Mouse (Mus musculus): ENCODE measurements around the gene Coro1c. TPM values are rescaled to one million over a fixed set of nuclear protein-coding genes. Genes with fewer than 3 reads are reported as not detected.
A peak's percentile ranks its signal among the peaks of the same experiment; 100 is the strongest.

The Coro1c gene
- polyA plus RNA-seq, 1 experiment from 2014 or later, result 145 TPM

GRCm38 (mm10) chr5:113840443-113840842 is 68.1 kb downstream of the Coro1c start:
- WGBS, result 82% methylated on average over 4 of the region's 4 CpGs
- Histone ChIP-seq H3K36me3 (ENCODE audit: control insufficient read depth, insufficient read depth, low read length) (peaks cover 19% of the 10 kb centered on the region; the same call in 1 of the 2 replicates), H3K4me3 (replicated peaks; ENCODE audit: low read length) (no peak overlapping the region), H3K9ac (ENCODE audit: low read length) (no peak overlapping the region), H3K9me3 (replicated peaks; ENCODE audit: control insufficient read depth, low read length) (no peaks in the 10 kb centered on the region), H3K4me1 (ENCODE audit: control insufficient read depth, insufficient read depth, low read length) (peaks cover 10% of the 10 kb centered on the region), H3K4me2 (ENCODE audit: low read depth, low read length) (no peak overlapping the region), H3K27ac (ENCODE audit: low read length) (no peak overlapping the region), H3K27me3 (ENCODE audit: control insufficient read depth, insufficient read depth, low read length) (no peaks in the 10 kb centered on the region)
- ATAC-seq (ENCODE audit: insufficient read depth, low FRiP score), result no peak

GRCm38 (mm10) chr5:113836961-113837360 is 71.6 kb downstream of the Coro1c start:
- H3K27me3 ChIP-seq (ENCODE audit: control insufficient read depth, insufficient read depth, low read length), result no peaks in the 10 kb centered on the region
- no peak overlapping the region for H3K9ac ChIP-seq (ENCODE audit: low read length)
- no peaks in the 10 kb centered on the region for H3K9me3 ChIP-seq (replicated peaks; ENCODE audit: control insufficient read depth, low read length)
- H3K4me3 ChIP-seq (replicated peaks; ENCODE audit: low read length), result no peak overlapping the region
- no peak for ATAC-seq (ENCODE audit: insufficient read depth, low FRiP score)
- H3K4me1 ChIP-seq (ENCODE audit: control insufficient read depth, insufficient read depth, low read length), result no peaks in the 10 kb centered on the region; the same call in 1 of the 2 replicates
- 0 out of 2 replicates have a peak, but pooled peaks cover 7% of the 10 kb centered on the region for H3K36me3 ChIP-seq (ENCODE audit: control insufficient read depth, insufficient read depth, low read length)
- H3K27ac ChIP-seq (ENCODE audit: low read length), result no peak overlapping the region
- 78% methylated on average over 10 of the region's 10 CpGs for WGBS
- H3K4me2 ChIP-seq (ENCODE audit: low read depth, low read length), result no peak overlapping the region

GRCm38 (mm10) chr5:113833316-113833947 is 75.1 kb downstream of the Coro1c start:
- ATAC-seq (ENCODE audit: insufficient read depth, low FRiP score), result no peak
- H3K27me3 ChIP-seq (ENCODE audit: control insufficient read depth, insufficient read depth, low read length), result no peaks in the 10 kb centered on the region
- no peak overlapping the region for H3K27ac ChIP-seq (ENCODE audit: low read length)
- no peak overlapping the region for H3K4me2 ChIP-seq (ENCODE audit: low read depth, low read length)
- 51% methylated on average over 16 of the region's 16 CpGs for WGBS
- H3K9ac ChIP-seq (ENCODE audit: low read length), result no peak overlapping the region
- H3K36me3 ChIP-seq (ENCODE audit: control insufficient read depth, insufficient read depth, low read length), result no peaks in the 10 kb centered on the region
- no peaks in the 10 kb centered on the region for H3K4me1 ChIP-seq (ENCODE audit: control insufficient read depth, insufficient read depth, low read length)
- H3K4me3 ChIP-seq (replicated peaks; ENCODE audit: low read length), result no peak overlapping the region
- H3K9me3 ChIP-seq (replicated peaks; ENCODE audit: control insufficient read depth, low read length), result no peaks in the 10 kb centered on the region

GRCm38 (mm10) chr5:113832490-113832901 is 76.1 kb downstream of the Coro1c start, which contains the start of gene Selplg:
Gene Selplg (minus strand): TSS chr5:113832644.
- no peaks in the 10 kb centered on the region for H3K9me3 ChIP-seq (replicated peaks; ENCODE audit: control insufficient read depth, low read length)
- H3K4me3 ChIP-seq (replicated peaks; ENCODE audit: low read length), result no peak within 1 kb of the TSS
- no peak within 1 kb of the TSS for H3K4me2 ChIP-seq (ENCODE audit: low read depth, low read length)
- H3K27me3 ChIP-seq (ENCODE audit: control insufficient read depth, insufficient read depth, low read length), result no peaks in the 10 kb centered on the region
- ATAC-seq (ENCODE audit: insufficient read depth, low FRiP score), result no peak
- 29% methylated on average over 8 of the region's 8 CpGs for WGBS
- no peaks in the 10 kb centered on the region for H3K36me3 ChIP-seq (ENCODE audit: control insufficient read depth, insufficient read depth, low read length)
- H3K27ac ChIP-seq (ENCODE audit: low read length), result no peak within 1 kb of the TSS
- H3K4me1 ChIP-seq (ENCODE audit: control insufficient read depth, insufficient read depth, low read length), result no peaks in the 10 kb centered on the region
- H3K9ac ChIP-seq (ENCODE audit: low read length), result no peak within 1 kb of the TSS

- no peaks in the 10 kb centered on the region for H3K36me3 ChIP-seq (ENCODE audit: control insufficient read depth, insufficient read depth, low read length)
- WGBS, result 52% methylated on average over 3 of the region's 3 CpGs
- ATAC-seq (ENCODE audit: insufficient read depth, low FRiP score), result no peak
- no peaks in the 10 kb centered on the region for H3K9me3 ChIP-seq (replicated peaks; ENCODE audit: control insufficient read depth, low read length)
- H3K27ac ChIP-seq (ENCODE audit: low read length), result no peak overlapping the region
- no peaks in the 10 kb centered on the region for H3K27me3 ChIP-seq (ENCODE audit: control insufficient read depth, insufficient read depth, low read length)
- H3K4me1 ChIP-seq (ENCODE audit: control insufficient read depth, insufficient read depth, low read length), result no peaks in the 10 kb centered on the region
- H3K4me2 ChIP-seq (ENCODE audit: low read depth, low read length), result no peak overlapping the region
- H3K9ac ChIP-seq (ENCODE audit: low read length), result no peak overlapping the region
- no peak overlapping the region for H3K4me3 ChIP-seq (replicated peaks; ENCODE audit: low read length)
These were observed 76.8 kb downstream of the Coro1c start for GRCm38 (mm10) chr5:113831741-113832140.

GRCm38 (mm10) chr5:113830796-113831195 is 77.8 kb downstream of the Coro1c start:
- Histone ChIP-seq H3K4me1 (ENCODE audit: control insufficient read depth, insufficient read depth, low read length) (no peaks in the 10 kb centered on the region), H3K9ac (ENCODE audit: low read length) (no peak overlapping the region), H3K4me3 (replicated peaks; ENCODE audit: low read length) (no peak overlapping the region), H3K9me3 (replicated peaks; ENCODE audit: control insufficient read depth, low read length) (no peaks in the 10 kb centered on the region), H3K27ac (ENCODE audit: low read length) (no peak overlapping the region), H3K4me2 (ENCODE audit: low read depth, low read length) (no peak overlapping the region), H3K36me3 (ENCODE audit: control insufficient read depth, insufficient read depth, low read length) (no peaks in the 10 kb centered on the region), H3K27me3 (ENCODE audit: control insufficient read depth, insufficient read depth, low read length) (no peaks in the 10 kb centered on the region)
- ATAC-seq (ENCODE audit: insufficient read depth, low FRiP score), result no peak
- 89% methylated on average over 5 of the region's 5 CpGs for WGBS

GRCm38 (mm10) chr5:113830292-113830643 is 78.3 kb downstream of the Coro1c start:
- no peak overlapping the region for H3K4me3 ChIP-seq (replicated peaks; ENCODE audit: low read length)
- no peaks in the 10 kb centered on the region for H3K36me3 ChIP-seq (ENCODE audit: control insufficient read depth, insufficient read depth, low read length)
- WGBS, result 60% methylated on average over 10 of the region's 10 CpGs
- H3K4me2 ChIP-seq (ENCODE audit: low read depth, low read length), result no peak overlapping the region
- no peaks in the 10 kb centered on the region for H3K4me1 ChIP-seq (ENCODE audit: control insufficient read depth, insufficient read depth, low read length)
- no peak overlapping the region for H3K9ac ChIP-seq (ENCODE audit: low read length)
- no peak for ATAC-seq (ENCODE audit: insufficient read depth, low FRiP score)
- no peaks in the 10 kb centered on the region for H3K9me3 ChIP-seq (replicated peaks; ENCODE audit: control insufficient read depth, low read length)
- H3K27ac ChIP-seq (ENCODE audit: low read length), result no peak overlapping the region
- no peaks in the 10 kb centered on the region for H3K27me3 ChIP-seq (ENCODE audit: control insufficient read depth, insufficient read depth, low read length)

- H3K9me3 ChIP-seq (replicated peaks; ENCODE audit: control insufficient read depth, low read length), result no peaks in the 10 kb centered on the region
- H3K36me3 ChIP-seq (ENCODE audit: control insufficient read depth, insufficient read depth, low read length), result no peaks in the 10 kb centered on the region
- 75% methylated on average over 7 of the region's 7 CpGs for WGBS
- no peak overlapping the region for H3K4me3 ChIP-seq (replicated peaks; ENCODE audit: low read length)
- H3K9ac ChIP-seq (ENCODE audit: low read length), result no peak overlapping the region
- H3K4me1 ChIP-seq (ENCODE audit: control insufficient read depth, insufficient read depth, low read length), result no peaks in the 10 kb centered on the region
- ATAC-seq (ENCODE audit: insufficient read depth, low FRiP score), result no peak
- H3K27me3 ChIP-seq (ENCODE audit: control insufficient read depth, insufficient read depth, low read length), result no peaks in the 10 kb centered on the region
- no peak overlapping the region for H3K4me2 ChIP-seq (ENCODE audit: low read depth, low read length)
- no peak overlapping the region for H3K27ac ChIP-seq (ENCODE audit: low read length)
These were observed 78.8 kb downstream of the Coro1c start for GRCm38 (mm10) chr5:113829566-113830291.

GRCm38 (mm10) chr5:113828481-113828880 is 80.1 kb downstream of the Coro1c start:
- no peaks in the 10 kb centered on the region for H3K27me3 ChIP-seq (ENCODE audit: control insufficient read depth, insufficient read depth, low read length)

More at GRCm38 (mm10) chr5:113828481-113828880, 80.1 kb downstream of the Coro1c start:
- Histone ChIP-seq H3K9me3 (replicated peaks; ENCODE audit: control insufficient read depth, low read length) (no peaks in the 10 kb centered on the region), H3K4me1 (ENCODE audit: control insufficient read depth, insufficient read depth, low read length) (no peaks in the 10 kb centered on the region), H3K36me3 (ENCODE audit: control insufficient read depth, insufficient read depth, low read length) (no peaks in the 10 kb centered on the region), H3K27ac (ENCODE audit: low read length) (no peak overlapping the region), H3K4me3 (replicated peaks; ENCODE audit: low read length) (no peak overlapping the region), H3K9ac (ENCODE audit: low read length) (no peak overlapping the region), H3K4me2 (ENCODE audit: low read depth, low read length) (no peak overlapping the region)
- peak; percentile 41; the same call in 1 of the 2 replicates for ATAC-seq (ENCODE audit: insufficient read depth, low FRiP score)
- WGBS, result 40% methylated on average over 7 of the region's 7 CpGs
